Mouse (Mus musculus): ENCODE data around the gene Stum.
A peak's percentile ranks its signal among the peaks of the same experiment; 100 is the strongest.

Gene Stum

DNA sequence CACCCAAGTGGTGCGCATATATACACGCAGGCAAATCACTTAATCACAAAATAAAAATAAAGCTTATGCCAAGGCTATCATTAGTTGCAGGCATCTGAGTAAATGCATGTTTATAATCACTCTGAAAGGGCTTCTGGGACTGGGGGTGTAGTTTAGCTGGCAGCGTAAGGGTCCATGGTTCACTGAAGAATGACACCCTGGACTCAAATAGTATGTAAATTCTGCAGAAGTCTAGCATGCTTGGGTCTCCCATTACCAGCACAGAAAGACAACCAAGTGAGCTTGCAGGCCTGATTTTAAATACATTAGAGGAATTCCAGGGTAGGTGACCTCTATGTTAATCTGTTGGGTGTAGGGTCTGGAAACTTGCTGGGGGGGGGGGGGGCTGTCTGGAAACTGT, 16.5 kb upstream of the Stum start:
- peak; percentile 72 for DNase-seq (ENCODE audit: low read depth, low spot score)

DNA sequence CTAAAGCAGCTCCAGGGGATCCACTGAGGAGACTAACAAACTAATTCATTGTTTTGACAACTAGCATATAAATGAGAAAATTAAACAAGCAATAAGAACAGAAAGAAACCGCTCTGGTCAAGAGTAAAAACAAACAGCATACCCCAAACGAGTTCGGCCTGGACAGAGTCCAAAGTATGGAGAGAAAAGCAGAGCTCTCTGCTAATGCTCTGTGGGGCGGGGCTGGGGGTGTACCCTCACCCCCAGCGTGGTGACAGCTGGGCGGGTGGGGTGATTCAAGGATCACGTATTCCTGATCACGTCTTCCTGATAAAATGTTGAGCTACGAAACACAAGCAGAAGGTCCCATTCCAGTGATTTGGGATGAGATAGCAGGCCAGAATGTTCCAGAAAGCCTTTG, 9.5 kb upstream of the Stum start:
- DNase-seq (ENCODE audit: low read depth, low spot score), result no peak

DNA sequence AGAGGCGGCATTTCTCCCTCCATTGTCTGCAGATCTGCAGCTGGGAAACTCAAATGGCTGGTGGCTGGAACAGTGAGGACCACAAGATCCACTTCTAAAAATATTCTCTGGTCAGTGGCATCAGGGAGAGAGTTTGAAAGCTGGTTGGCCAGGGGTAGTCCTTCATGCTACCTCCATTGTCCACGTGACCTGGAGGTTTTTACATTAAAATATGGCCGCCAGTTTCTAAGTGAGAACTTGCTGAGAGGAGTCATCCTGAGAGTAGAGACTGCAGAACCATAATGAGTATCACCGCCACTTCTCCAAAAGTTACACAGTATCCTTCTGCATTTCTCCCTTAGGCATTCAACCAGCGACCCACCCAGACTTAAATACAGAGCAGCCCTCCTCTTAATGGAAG, 2.0 kb upstream of the Stum start:
- no peak for DNase-seq (ENCODE audit: low read depth, low spot score)

DNA sequence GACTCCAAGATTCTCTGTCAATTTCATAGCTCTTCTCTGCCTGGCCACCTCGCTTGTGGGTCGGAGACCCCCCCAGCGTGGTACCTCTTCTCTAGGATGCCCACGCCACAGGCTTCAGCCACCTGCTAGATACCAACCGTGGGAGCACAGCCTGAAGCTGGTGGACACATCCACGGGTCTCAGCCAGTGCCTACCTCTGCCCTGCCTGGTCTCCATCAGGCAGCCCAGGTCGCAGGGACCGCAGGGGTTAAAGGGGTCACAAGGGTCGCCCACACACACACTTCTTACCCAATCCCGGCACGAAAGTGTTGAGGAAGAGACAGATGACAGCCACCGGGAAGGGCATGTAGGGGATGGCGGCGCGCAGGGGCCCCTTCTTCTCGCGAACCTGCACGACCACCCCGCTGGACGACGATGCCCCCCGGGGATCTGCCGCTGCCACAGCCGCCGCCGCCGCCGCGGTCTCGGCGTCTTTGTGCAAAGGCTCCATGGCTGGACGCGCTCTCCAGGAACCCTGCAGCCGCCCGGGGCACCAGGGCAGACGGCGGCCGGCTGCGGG, 385 bp downstream of the Stum start:
- DNase-seq (ENCODE audit: low read depth, low spot score), result no peak

DNA sequence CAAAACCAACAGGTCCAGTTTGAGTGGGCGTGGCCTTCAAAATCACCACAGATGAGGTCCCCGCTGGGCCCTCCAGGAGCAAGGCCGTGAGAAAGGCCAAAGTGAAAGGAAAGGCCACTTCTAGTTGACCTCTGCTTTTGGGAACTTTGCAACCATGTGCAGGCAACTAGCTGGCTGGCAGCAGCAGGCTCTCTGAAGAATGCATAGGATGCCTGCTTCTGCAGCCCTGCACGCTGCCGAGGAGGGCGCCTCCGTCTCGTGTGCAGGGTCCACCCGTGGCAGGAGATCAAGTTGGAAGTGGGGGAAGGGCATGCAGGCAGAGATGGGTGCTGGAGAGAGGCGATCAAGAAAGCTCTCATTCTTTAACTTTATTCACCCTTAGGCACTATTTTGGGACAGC, 1.3 kb downstream of the Stum start:
- no peak for DNase-seq (ENCODE audit: low read depth, low spot score)

DNA sequence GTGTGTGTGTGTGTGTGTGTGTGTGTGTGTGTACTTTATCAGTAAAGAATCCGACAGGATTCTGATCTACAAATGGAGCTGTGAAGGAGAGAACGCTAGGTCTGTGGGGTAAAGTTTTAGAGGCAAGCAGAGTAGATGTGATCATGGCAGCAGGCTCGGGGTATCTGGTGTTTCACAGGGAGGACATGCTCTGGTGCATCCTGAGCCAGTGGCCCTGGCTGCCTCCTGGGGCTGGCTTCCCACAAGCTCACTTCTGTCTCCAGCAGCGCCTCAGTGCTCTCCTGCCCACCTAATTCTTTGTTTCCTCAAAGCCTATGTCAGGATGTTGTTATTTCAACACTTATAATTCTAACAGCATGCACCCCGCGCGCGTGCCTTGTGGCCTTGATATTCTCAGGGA, 2.0 kb downstream of the Stum start:
- DNase-seq (ENCODE audit: low read depth, low spot score), result no peak

DNA sequence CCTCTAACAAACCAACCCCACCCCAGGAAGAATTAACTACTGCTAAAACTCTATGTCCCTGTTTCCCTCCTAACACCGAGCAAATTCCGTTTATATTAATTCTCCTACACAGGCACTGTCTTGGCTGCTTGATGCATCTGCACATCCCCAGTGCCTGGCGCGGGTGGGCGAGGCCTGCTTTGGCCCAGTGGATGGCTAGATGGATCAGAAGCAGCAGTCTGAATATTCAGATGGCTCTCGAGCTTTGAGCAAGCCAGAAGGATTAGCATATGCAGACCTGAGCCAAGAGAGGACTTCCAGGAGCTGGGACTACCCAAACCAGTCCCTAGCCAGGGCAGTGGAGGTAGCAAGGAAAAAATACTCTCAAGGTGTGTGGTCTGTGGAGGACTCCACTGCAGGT, 3.0 kb downstream of the Stum start:
- no peak for DNase-seq (ENCODE audit: low read depth, low spot score)

DNA sequence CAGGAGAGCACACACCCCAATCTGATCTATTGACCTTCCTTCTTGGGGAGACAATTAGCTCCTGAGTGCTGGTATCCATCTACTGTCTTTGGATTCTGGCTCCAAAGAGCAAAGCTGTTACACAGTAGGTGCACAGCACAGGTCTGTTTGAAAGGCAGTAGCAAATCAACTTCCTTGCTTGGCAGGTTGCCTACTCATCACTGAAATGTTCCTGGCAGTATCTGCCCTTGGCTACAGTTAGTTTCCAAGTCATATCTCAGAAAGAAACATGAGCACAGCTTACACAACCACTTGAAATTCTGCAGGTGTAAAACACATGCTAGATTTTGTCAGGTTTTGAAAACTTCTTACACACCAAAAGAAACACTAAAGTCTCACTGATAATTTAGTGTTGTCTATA, 9.7 kb downstream of the Stum start:
- no peak for DNase-seq (ENCODE audit: low read depth, low spot score)

DNA sequence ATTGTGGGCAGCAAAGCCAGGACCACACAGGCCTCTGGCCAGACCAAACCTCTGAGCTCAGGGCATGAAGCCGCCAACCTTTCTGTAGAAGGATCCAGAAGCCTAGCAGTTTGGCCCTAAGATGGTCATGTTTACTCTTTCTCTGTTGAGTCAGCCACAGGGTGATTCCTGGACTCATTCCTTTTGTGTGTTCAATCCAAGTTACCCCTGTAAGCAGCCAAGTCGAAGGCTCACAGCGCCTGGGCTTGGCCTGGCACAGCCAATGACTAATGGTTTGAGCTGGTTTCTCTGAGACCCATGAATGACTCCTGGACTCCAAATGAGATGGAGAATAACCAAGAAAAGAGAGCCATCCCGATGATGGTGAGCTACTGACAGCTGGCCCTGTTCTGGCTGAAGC, 15.3 kb downstream of the Stum start:
- no peak for DNase-seq (ENCODE audit: low read depth, low spot score)

DNA sequence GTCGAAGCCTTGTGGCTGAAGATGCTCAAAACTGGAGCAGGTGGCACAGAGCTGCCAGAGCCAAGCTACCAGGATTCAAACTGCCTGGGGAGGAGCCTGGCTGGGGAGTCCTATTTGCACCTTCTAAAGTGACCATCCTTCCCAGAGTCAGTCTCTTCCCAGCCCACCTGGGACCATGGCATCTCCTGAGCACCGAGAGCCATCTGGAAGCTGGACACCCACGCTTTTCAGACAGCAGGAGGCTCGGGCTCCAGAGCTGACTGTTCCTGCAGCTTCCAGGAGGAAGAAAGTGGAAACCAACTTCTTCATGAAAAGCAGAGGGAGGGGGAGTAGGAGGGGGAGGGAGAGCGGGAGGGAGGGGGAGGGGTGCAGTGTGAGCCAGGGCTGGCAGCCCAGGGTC, 17.7 kb downstream of the Stum start:
- DNase-seq (ENCODE audit: low read depth, low spot score), result no peak

DNA sequence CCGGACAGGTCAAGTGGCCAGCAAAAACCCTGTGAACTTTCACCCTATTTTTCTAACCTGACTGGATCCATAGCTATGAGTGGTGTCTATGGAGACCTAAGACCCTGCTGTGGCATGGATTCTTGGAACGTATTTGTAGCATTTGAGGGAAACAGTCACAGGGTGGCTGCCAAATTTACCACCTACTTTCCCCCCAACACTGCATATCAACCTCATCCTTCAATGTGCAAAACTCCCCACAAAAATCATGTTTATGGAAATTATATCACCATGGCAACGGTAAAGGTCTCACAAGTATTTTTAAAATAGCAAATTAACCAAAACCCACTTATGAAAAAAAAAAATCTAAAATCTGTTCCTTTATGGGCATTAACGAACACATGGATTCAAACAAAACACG, 18.9 kb downstream of the Stum start:
- no peak for DNase-seq (ENCODE audit: low read depth, low spot score)

DNA sequence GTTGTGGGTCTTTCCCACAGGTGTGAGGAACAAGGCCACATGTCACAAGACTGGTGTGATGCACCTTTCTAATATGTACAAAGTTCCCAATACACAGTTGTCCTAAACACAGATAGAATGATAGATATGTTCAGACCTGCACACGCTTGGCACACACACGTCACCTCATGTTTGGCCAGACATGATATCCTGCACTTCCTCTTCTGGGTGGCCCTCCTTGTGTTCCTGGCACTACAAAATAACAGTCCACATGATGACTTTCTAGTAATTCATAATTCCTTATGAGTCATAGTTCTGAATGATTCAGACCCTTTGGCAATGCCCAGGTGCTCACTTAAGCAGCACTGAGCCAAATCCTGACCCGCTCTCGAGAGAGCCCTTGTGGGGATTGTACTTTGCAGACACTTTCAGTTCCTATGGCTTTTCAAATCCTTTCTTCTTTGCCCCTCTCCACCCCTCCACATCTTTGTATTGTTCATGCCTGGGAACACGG, 20.3 kb downstream of the Stum start:
- DNase-seq (ENCODE audit: low read depth, low spot score), result no peak

DNA sequence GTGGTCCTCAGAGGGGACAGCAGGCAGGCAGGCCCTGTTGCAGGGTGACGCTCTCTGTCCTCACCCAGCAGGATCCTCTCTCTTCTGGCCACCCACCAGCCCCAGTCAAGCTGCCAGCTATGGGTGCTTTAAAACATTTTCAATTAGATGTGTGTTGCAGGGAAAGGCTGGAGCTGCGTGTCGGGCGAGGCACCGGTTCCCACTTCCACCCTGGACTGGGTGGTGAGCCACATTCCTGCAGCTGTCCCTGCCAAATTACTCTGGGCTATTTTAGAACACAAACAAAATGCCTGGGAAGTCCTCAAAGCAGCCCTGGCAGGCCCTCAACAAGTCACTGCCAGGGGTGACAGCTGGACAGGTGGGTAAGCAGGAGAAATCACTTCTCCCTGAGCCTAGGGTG, 20.9 kb downstream of the Stum start:
- DNase-seq (ENCODE audit: low read depth, low spot score), result no peak

DNA sequence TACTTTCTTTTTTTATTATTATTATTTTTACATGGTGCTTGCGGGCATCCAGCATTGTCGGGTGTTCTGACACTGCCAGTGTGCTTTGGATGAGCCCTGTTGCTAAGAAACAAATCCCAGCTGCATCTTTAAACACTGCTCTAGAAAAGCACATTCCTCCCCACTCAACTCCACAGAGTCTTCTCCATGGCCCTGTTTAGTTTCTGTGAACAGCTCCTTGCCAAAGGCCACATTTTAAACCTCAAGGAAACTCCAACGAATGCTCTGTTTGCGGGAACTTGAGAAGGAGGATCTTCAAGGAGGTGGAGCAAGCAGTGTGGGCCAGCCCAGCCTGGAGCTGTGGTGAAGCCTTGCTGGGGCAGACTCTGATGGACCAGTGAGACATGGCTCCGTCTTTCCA, 22.6 kb downstream of the Stum start:
- no peak for DNase-seq (ENCODE audit: low read depth, low spot score)

DNA sequence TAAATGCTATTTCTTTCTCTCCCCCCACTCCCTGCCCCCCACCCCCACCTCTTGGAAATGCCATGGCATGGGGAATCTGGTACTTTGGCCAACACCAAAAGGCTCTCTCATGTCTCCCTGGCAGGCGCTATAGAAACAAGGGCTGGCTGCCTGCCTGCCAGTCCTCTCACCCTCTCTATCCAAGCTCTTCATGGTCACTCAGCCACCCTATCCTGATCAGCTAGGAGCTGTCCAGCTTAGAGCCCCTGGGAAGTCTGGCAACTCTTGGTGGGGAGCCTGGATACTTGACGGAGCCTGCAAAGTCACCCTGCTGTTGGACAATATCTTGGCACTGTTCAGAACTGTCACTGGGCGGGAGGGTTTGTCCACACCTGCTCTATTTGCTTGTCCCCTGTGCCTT, 24.6 kb downstream of the Stum start:
- DNase-seq (ENCODE audit: low read depth, low spot score), result no peak

DNA sequence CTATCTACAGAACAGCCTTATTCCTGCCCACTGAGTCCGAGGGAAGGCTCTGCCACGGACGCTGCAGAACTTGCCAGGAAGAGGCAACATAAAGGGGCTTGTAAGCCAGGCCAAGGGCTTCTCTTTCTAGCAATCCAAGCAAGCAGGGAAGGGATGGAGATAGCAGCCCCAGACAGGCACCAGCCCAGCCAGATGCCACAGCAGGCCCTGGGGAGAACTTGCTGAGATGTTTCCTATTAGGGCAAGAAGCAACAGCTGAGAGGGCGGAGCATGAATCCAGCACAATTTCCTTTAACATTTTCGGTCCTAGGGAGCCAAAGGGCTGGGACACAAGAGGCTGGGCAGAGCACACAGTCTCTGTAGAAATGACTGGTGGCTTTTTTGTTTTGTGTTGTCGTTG, 25.0 kb downstream of the Stum start:
- no peak for DNase-seq (ENCODE audit: low read depth, low spot score)

DNA sequence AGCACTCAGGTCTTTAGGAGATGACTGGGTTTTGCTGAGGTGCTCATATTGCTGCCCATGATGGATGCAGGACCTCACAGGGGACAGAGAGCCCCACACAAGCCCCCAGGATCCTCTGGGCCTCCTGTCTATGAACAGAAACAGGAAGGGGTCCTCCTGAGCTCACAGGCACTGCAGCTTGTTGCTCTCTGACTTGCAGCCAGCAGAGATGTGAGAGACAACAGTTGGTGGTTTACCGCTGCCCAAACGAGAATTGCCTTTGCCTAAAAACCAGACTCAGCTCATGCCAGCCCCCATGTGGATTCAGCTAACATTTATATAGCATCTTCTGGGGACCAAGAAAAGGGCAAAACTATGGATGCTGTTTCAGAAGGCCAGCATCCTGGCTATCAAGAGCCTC, 33.7 kb downstream of the Stum start:
- DNase-seq (ENCODE audit: low read depth, low spot score), result peak; percentile 20

DNA sequence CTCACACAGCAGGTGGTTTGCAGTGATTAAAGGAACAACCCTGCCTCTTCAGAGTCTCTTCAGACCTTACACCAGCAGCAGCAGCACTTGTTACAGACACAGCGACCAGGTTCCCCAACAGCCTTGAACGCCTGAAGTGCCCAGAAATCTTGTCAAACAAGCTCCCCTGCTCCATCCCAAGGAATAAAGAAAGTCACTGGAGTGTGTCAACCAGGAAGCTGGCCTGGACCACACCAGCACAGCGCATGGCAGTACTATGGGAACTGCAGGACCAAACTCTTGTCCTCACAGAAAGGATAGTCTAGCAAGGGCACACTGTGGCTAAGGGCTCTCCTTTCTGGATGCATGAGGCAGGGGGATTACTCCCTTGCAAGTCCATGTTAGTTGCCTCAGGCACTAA, 38.9 kb downstream of the Stum start:
- DNase-seq (ENCODE audit: low read depth, low spot score), result no peak

DNA sequence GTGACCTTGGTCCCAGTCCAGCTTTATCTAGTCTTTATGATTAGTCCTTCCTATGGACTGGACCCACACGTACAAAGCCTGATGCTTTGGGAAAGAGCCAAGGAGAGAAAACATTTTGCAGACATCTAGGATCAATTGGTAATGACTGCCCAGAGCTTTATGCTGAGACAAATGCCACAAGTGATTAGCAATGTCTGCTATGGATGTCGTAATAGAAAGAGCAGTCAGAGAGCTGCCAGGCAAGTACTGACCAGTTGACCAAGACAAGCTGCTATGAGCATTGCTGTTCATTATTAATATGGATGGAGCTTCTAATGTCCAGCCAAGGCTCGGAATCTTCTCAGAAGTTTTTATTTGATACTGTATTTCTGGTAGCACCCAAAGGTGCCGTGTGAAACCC, 43.8 kb downstream of the Stum start:
- no peak for DNase-seq (ENCODE audit: low read depth, low spot score)

DNA sequence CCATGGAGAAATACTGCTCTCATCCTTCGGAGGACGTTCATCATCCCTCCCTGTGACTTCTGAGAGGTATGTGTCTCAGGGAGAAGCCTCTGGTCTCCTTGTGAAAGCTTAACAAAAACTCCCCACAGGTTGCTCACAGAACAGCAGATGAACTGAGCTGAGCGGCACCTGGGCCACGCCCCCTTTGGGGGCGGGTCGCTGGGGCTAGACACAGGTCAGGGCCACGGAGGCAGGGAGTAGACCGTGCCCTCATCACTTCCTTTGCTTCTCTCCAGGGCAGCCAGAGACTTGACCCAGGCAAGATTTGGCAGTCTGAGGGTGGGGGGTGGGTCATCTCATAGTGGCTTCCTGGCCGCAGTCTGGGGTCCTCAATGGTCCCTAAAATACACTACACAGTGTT, 48.4 kb downstream of the Stum start:
- DNase-seq (ENCODE audit: low read depth, low spot score), result peak; percentile 62

DNA sequence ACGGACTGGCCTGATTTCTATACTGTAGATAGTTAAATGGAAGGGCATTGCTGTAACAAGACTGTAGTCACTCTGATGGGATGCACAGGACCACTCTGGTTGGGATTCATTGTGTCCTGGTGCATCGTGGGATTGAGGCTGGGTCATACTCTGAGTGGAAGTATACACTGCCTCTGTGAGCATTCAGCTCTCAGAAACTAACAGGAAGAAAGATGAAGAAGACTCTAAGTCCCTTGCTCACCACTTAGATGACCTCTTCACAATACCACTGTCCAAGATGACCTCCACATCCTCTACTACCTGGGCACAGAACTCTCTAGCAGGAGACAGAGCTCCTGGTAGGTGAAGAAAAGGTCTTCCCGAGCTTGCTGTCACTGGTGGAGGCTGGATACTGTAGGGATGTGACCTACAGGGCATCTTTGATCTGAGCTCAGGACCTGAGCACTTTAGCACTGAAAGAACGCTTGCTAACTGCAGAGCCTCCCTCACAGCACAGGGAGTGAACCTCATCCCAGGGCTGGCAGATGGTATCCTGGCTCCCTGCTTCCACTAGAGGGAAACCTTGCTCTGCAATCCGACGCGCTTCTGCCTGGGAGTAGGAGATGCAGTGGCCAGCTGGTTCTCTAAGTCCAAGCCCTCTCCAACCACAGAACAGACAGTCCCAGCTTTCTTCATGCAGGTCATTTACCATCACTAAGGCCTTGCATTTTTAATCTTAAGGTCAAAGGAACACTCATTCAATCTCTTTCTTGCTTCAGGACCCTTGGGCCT, 49.3 kb downstream of the Stum start:
- DNase-seq (ENCODE audit: low read depth, low spot score), result peak; percentile 77

DNA sequence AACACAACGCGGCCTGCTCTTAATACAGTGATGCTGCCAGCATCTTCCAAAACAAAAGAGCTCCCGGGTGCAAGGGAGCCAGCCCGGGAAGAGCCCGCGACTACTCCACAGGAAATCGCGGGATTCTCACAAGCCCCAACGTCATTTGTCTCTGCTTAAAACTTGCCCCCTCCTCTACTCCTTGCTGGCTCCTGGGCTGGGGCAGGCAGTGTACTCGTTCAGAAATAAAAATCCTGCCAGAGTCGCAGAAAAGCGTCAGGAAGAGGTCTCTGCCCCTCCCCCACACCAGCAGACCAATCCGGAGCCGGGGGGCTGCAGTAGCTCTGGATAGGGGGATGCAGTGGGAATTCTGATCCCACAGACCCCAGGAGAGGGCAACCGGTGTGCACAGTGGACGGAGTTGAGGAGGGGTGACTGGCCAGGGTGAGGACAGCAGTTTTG, 50.2 kb downstream of the Stum start:
- DNase-seq (ENCODE audit: low read depth, low spot score), result no peak

DNA sequence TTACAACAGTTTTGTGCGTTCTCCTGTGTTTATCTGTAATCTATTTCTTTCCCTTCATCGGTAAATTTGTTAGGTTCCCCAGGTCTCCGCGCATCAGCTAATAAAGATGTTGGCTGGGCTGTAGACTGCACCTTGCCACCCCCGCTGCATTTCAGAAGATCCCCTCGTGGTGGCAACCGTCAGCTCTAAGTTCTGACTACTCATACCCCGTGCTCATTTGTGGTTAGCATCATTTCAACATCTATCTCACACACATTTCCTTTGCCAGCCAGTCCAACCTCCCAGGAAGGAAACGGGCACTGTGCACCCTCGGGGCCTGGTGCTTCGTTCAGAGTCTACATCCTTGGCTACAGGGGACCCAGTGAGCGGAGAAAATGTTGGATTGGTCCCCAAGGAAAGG, 51.5 kb downstream of the Stum start:
- DNase-seq (ENCODE audit: low read depth, low spot score), result peak; percentile 62

DNA sequence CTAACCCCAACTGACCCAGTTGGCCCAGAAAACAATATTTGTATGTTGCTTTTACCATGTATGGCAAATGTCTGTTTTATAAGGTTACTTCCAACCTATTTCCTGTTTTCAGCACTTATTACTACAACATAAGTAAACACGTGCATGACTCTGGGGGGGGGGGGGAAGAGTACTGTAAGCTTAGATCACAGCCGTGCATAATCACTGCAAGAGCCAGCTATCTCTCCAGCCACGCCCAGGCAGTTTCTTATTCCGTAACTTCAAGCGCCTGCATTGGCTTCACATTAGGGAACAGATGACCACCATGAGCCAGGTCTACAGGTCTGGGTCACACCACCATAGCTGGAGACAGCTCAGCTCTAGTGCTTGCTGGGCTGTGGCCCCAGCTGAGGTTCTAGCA, 53.5 kb downstream of the Stum start:
- no peak for DNase-seq (ENCODE audit: low read depth, low spot score)

Measured in A20 (cell line).